Mouse (Mus musculus): Measurements from ENCODE around the gene Vmn2r23.
"Not testable (repeated sequence)": the region's sequence is repeated elsewhere in the genome, so short reads cannot be mapped to it uniquely, and the experiment has no call there.

The Vmn2r23 gene

GRCm38 (mm10) chr6:123702370-123702769, at the start of gene Vmn2r23:
Gene Vmn2r23, plus strand, starts transcription at chr6:123702670.
- DNase-seq = no peak

- no peak for DNase-seq
Measured at GRCm38 (mm10) chr6:123657040-123657439, 45.4 kb upstream of the Vmn2r23 start.

- not testable (repeated sequence) for DNase-seq
Measured at GRCm38 (mm10) chr6:123696639-123697038, 5.8 kb upstream of the Vmn2r23 start.

GRCm38 (mm10) chr6:123697213-123697612, 5.3 kb upstream of the Vmn2r23 start:
- no peak for DNase-seq

- no peak for DNase-seq
Measured at GRCm38 (mm10) chr6:123770031-123770430, 67.6 kb downstream of the Vmn2r23 start.

GRCm38 (mm10) chr6:123778579-123778978, 76.1 kb downstream of the Vmn2r23 start, which contains the start of gene Vmn2r24:
Gene Vmn2r24, plus strand, starts transcription at chr6:123778879.
- no peak for DNase-seq

GRCm38 (mm10) chr6:123784857-123785256, 82.4 kb downstream of the Vmn2r23 start:
- no peak for DNase-seq

- peak; percentile 4 for DNase-seq
Measured at GRCm38 (mm10) chr6:123793746-123794145, 91.3 kb downstream of the Vmn2r23 start.

All from kidney, postnatal 10 days (tissue).